Mouse (Mus musculus) bone marrow, adult 2 months (tissue): ENCODE results near the gene Mrpl44.

Experiments used
- CTCF ChIP-seq: fragments of 200-500 bp; IDR thresholded peaks from 2 replicates; pipeline ENCODE4 v1.5.1; 2011; ENCODE audit warnings: low read length, control low read depth; ENCODE audit not compliant: control insufficient read depth, insufficient read depth
- POLR2A ChIP-seq: fragments of 200-500 bp; IDR thresholded peaks from 2 replicates; pipeline ENCODE4 v1.6.1; 2011; ENCODE audit warnings: low read depth, mild to moderate bottlenecking, control low read depth, low read length, borderline replicate concordance; ENCODE audit not compliant: control insufficient read depth

GRCm38 (mm10) chr1:79751186-79751585, 24.6 kb upstream of the Mrpl44 start:
- TF ChIP-seq CTCF (no peak), POLR2A (no peak)
